Mouse (Mus musculus): ENCODE measurements around the gene Ccdc122. TPM values are rescaled to one million over a fixed set of nuclear protein-coding genes. Genes with fewer than 3 reads are reported as not detected.

Ccdc122 gene
- polyA plus RNA-seq (2014; fragmentation: Illumina TruSeq; extraction: RNeasy Lipid Tissue Mini Kit (QIAGEN cat#74804); ENCODE audit: low read depth, low replicate concordance): 5.1 TPM

GRCm38 (mm10) chr14:77036226-77037046, at the start of gene Ccdc122, which contains the start of gene Lacc1:
Ccdc122 (plus strand) TSS chr14:77036772.
Lacc1 (minus strand) TSS chr14:77036904.

GRCm38 (mm10) chr14:77156222-77156910, 119.8 kb downstream of the Ccdc122 start, which contains the start of gene Enox1:
Enox1 (plus strand) TSS chr14:77156763.

Other genes with a start within 250 kb of the Ccdc122 start
- 11.2 TPM for gene Lacc1, start 132 bp downstream of the Ccdc122 start, polyA plus RNA-seq (2014; fragmentation: Illumina TruSeq; extraction: RNeasy Lipid Tissue Mini Kit (QIAGEN cat#74804); ENCODE audit: low read depth, low replicate concordance)
- 2.0 TPM for gene Enox1, start 120.0 kb downstream of the Ccdc122 start, polyA plus RNA-seq (2014; fragmentation: Illumina TruSeq; extraction: RNeasy Lipid Tissue Mini Kit (QIAGEN cat#74804); ENCODE audit: low read depth, low replicate concordance)

Measured in adipose tissue, adult 10 weeks (tissue).